Mouse (Mus musculus) spleen, postnatal 10 days (tissue): ENCODE measurements around the gene Foxc2.

Experiments used
- DNase-seq, 2 experiments: peaks; one replicate each; pipeline ENCODE4 v3.0.0; 2021 to 2022; ENCODE audit warnings: low spot score in 2 of 2

Gene Foxc2

GRCm38 (mm10) chr8:121148573-121149083, 32.7 kb downstream of the Foxc2 start:
- DNase-seq, result no peak

GRCm38 (mm10) chr8:121152394-121152793, 36.4 kb downstream of the Foxc2 start:
- no peak for DNase-seq

- DNase-seq, result no peak
These were observed 41.1 kb downstream of the Foxc2 start for GRCm38 (mm10) chr8:121156990-121157491.

GRCm38 (mm10) chr8:121158812-121159211, 42.8 kb downstream of the Foxc2 start:
- DNase-seq, result no peak

GRCm38 (mm10) chr8:121161437-121161836, 45.5 kb downstream of the Foxc2 start:
- DNase-seq, result no peak

GRCm38 (mm10) chr8:121162413-121162812, 46.4 kb downstream of the Foxc2 start:
- DNase-seq, result no peak

GRCm38 (mm10) chr8:121162906-121163695, 47.1 kb downstream of the Foxc2 start:
- no peak for DNase-seq

GRCm38 (mm10) chr8:121164017-121164469, 48.1 kb downstream of the Foxc2 start:
- no peak for DNase-seq

- no peak for DNase-seq
These were observed 52.1 kb downstream of the Foxc2 start for GRCm38 (mm10) chr8:121168033-121168432.
